Mouse (Mus musculus) frontal cortex, postnatal 36 days (tissue): Measurements from ENCODE around the gene Rbm28.
A peak's percentile ranks its signal among the peaks of the same experiment; 100 is the strongest.

Source experiments
- DNase-seq, 2 experiments: peaks; one replicate each; pipeline ENCODE4 v3.0.0; 2022; ENCODE audit warnings: low spot score in 2 of 2

The Rbm28 gene

GRCm38 (mm10) chr6:29164314-29165244 lies at the start of gene Rbm28:
Gene Rbm28, minus strand, starts transcription at chr6:29165006.
- peak; percentile 89 to 95 for DNase-seq

DNA sequence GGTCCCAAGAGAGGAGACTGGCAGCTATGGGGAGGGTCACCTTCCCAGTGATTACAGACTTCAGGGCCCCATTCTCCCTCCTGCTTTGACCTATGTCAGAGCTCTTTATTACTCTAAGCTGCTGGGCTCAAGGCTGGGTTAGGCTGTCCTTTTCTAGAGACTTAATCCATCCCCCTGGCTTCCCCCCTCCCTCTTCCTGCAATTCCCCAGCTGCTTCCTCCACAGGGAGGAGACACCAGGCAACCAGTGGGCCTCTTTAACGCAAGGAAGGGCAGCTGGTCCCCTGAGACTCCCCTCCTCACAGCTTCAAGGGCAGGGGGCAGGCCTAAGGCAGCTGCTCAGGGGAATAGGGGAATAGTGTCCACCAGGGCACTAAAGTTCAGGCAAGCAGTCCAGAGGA lies 49.4 kb upstream of the Rbm28 start:
- no peak for DNase-seq

DNA sequence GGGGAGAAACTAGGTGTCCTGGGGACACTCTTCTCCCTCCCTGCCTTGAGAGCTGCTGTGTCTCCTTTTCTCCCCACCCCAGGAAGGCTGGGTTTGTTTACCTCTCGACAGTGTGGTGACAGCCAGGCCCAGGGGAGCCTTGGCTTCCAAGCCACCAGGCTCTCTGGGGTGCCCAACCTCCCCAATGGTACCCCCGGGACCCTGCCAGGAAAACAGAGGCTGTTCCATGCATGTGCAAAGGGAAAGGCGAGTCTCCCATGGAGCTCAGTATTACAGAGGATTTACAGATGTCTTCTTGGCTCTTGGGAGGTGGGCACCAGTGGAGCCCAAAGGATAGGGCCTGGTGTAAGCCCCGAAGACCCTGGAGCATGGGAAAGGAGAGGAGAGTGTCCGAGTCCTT lies 48.6 kb upstream of the Rbm28 start:
- DNase-seq = no peak

- DNase-seq = peak; percentile 70 to 73
Observed at GRCm38 (mm10) chr6:29211806-29212492, 47.1 kb upstream of the Rbm28 start.

- no peak for DNase-seq
Observed at GRCm38 (mm10) chr6:29211146-29211545, 46.3 kb upstream of the Rbm28 start.

GRCm38 (mm10) chr6:29210231-29210936 lies 45.6 kb upstream of the Rbm28 start:
- no peak for DNase-seq

DNA sequence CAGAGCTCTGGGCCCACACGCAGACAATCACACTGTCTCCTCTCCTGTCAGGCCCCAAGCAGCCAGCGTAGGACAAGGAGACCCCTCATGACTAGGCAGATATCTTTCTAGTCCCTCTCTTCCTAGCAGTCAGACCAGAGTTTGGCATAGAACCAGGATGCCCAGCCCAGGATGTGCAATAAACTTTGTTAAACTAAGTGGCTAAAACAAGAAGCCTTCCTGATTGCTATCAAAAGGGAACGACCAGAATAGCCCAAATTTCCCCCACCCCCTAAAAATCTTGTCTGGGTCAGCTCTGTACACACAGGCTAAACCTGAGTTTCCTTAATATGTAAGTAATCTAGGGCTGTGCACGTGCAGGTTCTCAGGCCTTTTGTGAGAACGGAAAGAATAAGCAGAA lies 43.4 kb upstream of the Rbm28 start:
- no peak for DNase-seq

DNA sequence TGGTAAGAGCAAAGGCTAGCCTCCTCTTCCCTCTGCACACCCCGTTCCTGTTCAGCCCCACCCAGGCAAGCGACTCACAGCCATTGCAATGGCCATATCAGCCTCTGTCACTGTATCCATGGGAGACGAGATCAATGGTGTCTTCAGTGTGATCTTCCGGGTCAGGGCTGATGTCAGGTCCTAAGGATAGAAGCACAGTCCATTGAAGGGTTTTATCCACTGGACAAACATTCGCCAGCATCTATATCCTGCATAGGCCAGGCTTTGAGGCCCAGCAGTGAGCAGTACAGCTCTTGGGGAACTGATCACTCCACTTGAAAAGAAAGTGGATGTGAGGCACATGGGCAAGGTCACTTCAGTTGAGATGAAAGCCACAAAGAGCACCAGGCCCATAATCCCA lies 42.2 kb upstream of the Rbm28 start:
- DNase-seq = no peak

DNA sequence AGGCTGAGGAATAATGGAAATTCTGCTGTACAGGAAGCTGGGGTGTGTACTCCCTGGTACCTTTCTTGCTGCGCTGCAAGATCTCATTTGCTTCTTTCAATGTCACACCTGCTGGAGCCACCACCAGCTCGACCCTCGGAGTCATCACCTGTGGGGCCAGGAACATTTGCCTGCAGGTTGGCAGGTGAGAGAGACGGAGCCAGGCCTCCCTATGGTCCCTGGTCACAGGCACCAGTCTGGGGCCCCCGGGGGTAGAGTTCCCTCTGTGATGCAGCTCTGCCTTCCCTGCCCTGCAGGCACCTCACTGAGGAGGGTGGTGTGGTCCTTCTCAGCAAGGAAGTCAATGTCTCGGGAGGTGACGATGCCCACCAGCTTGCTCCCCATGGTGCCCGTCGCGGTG lies 41.2 kb upstream of the Rbm28 start:
- no peak for DNase-seq

DNA sequence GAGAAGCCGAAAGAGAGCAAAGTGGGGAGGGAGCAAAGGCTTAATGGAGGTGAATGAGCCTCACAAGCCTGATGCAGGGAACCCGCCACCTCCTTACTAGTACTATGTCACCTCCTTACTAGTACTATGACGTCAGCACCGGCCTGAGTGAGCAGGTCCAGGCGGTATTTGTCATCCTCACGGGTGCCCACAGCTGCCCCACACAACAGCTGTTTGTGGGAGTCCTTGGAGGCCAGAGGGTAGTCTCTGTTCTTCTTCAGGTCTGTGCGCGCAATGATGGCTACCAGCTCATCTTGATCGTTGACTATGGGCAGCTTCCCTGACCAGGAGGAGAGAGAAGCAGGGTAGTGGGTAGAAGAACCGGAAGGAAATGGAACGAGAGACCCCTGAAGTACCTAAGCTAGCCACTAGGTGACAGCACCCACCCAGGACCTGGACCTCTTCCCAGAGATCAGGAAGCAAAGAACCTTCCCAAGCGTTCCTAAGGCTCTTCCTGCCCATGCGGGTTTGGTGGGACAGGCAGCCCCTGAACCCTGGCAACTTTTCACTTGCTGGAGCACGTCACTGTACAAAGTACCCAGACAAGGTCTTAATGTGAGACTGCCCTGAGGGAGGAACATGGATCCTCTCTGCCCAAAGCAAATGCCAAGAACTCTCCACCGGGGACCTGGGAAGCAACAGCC lies 40.3 kb upstream of the Rbm28 start:
- DNase-seq = peak; percentile 24 to 29

- no peak for DNase-seq
Observed at GRCm38 (mm10) chr6:29203861-29204585, 39.2 kb upstream of the Rbm28 start.

GRCm38 (mm10) chr6:29203096-29203495 lies 38.3 kb upstream of the Rbm28 start:
- no peak for DNase-seq

DNA sequence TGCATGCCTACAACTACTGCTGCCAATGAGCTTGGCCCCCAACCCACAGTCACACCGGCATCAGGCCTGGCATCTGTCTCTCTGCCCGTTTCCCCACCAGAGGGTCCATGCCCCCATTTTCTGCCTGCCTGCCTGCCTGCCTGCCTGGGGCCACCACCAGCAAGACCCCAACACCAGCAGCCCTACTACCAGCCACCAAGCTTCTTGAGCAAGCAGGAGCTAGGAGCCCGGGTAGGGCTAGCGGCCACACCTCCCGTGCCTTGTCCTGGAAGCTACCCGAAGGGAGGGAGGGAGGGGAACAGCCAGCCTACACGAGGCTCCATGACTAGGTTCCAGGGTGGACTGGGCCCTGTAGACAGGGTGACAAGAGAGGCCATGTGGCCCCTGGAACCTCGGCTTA lies 37.2 kb upstream of the Rbm28 start:
- DNase-seq = no peak

DNA sequence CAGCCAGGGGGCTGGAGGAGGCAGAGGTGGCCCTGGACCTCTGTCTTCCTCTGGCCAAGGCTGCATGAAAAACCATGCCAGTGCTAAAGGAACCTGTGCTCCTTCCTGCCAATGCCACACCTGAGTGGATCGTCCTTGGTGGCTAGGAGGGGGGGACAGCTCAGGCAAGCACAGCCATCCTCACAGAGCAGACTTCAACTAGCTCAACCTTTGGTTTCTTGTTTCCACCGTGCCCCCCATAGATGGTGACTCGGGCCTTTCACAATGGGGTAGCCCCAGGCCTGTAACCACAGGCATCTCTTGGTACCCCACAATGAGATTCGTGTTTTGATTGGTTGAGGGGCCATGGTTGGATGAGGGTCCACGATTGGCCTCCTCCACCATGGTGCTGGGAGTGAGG lies 36.5 kb upstream of the Rbm28 start:
- no peak for DNase-seq

GRCm38 (mm10) chr6:29200496-29200895 lies 35.7 kb upstream of the Rbm28 start:
- no peak for DNase-seq

- DNase-seq = no peak
Observed at GRCm38 (mm10) chr6:29199223-29199855, 34.5 kb upstream of the Rbm28 start.

DNA sequence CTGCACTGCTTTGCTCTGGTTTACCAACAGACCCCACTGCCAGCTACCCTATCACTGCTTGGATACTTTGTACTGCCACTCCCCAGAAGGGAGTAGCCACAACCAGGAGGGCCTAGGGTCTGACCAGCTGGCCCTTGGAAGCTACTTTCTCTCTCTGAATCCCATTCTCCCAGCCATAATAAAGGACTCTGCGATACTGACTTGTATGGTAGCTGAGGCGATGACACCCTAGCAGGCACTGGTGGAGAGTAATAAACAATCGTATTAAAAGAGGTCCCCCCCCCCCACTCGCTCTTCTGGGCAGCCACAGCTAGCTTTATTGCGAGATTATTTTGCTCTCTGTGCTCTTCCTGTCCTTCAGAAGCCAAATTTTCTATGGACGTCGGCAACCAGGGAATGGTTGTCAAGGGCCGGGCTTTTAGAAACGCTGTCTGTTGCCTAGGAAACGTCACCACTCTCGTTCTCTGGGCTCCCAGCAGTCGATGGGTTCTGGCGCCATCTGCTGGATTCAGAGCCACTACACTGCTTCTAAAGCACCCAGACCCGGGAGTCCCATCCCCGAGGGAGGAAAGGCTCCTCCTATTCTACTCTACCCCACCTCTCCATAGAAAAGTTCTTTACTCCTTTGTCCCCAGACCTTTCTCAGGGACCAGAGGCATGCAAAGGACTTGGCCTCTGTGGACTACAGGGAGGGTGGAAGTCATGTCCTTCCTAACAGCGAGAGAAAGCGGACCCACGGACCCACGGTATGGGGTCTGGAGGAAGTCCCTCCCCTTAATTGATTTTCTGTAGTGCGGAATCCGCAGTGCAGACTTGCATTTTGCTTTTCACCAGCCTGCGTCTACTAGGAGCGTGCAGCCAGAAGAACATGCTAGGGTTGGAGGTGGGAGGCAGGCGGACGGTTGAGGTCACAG lies 33.8 kb upstream of the Rbm28 start:
- peak; percentile 87 to 93 for DNase-seq

DNA sequence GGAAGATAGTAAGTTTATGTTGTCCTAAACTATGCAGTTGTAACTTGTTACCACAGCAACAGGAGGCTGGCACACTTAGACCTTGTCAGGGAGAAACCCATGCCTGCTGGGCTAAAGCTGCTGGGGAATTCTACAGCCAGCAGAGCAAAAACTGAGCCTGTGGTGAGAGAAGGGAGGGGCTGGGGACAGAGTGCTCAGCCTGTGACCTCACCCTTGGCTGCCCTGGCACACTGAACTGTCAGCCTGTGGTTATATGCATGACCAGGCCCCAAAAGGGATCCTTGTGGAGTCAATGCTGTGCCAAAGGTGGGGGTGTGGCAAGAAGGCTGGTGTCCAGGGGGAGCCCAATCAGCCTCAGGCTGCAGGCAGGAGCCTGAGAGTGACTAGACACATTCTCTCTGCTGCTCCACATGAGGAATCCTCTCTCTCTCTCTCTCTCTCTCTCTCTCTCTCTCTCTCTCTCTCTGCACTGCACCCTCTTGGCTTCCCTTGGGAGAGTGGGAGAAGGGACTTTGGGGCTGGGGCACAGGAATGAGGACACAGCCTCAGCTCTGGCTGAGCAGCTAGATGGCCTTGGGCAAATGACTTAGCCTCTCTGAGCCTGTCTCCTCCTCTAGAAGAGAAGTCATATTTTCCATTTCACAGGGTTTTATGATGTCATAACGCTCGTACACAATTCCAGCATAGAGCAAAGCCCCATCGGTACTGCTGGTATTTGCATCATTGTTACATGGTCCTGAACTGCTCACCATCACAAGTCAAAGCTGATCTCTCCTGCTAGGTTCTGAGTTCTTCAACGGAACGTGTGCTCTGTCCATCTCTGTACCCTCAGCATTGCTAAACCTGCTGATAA lies 31.3 kb upstream of the Rbm28 start:
- no peak for DNase-seq

- no peak for DNase-seq
Observed at GRCm38 (mm10) chr6:29195146-29195545, 30.3 kb upstream of the Rbm28 start.
